Mouse (Mus musculus) heart, embryonic 13.5 days (tissue): Measurements from ENCODE around the gene Cop1. TPM values are rescaled to one million over a fixed set of nuclear protein-coding genes. Genes with fewer than 3 reads are reported as not detected.

Experiments used
- ATAC-seq: fragments of 200-750 bp; cut with Nextera tagmentation; 2 replicates; pipeline ENCODE4 v1.8.0; 2017; ENCODE audit warnings: moderate TSS enrichment; ENCODE audit not compliant: insufficient number of reproducible peaks, low FRiP score, low TSS enrichment; ENCODE audit errors: extremely low read depth
- H3K27ac ChIP-seq: fragments of 300-500 bp; sonication (generic); replicated peaks from 2 replicates; pipeline ENCODE4 v1.5.1; 2015; ENCODE audit warnings: moderate library complexity, mild to moderate bottlenecking, inconsistent platforms
- H3K27me3 ChIP-seq: fragments of 300-500 bp; sonication (generic); replicated peaks from 2 replicates; pipeline ENCODE4 v1.6.1; 2015; ENCODE audit warnings: mild to moderate bottlenecking, inconsistent platforms
- H3K36me3 ChIP-seq: fragments of 300-500 bp; sonication (generic); 2 replicates; pipeline ENCODE4 v1.6.1; 2015; ENCODE audit warnings: mild to moderate bottlenecking, inconsistent platforms
- H3K4me1 ChIP-seq: fragments of 300-500 bp; sonication (generic); 2 replicates; pipeline ENCODE4 v1.6.1; 2015; ENCODE audit warnings: inconsistent platforms
- H3K4me2 ChIP-seq: fragments of 300-500 bp; sonication (generic); 2 replicates; pipeline ENCODE4 v1.6.1; 2015; ENCODE audit warnings: inconsistent platforms, mild to moderate bottlenecking, moderate library complexity
- H3K4me3 ChIP-seq: fragments of 300-500 bp; sonication (generic); 2 replicates; pipeline ENCODE4 v1.5.1; 2015; ENCODE audit warnings: moderate library complexity, mild to moderate bottlenecking, inconsistent platforms
- H3K9ac ChIP-seq: fragments of 300-500 bp; sonication (generic); 2 replicates; pipeline ENCODE4 v1.6.1; 2015; ENCODE audit warnings: inconsistent platforms, mild to moderate bottlenecking, moderate library complexity
- H3K9me3 ChIP-seq: fragments of 300-500 bp; sonication (generic); 2 replicates; pipeline ENCODE4 v1.6.1; 2016; ENCODE audit warnings: inconsistent platforms
- WGBS: fragments of 180-500 bp; shearing (Covaris S2); methylation state at CpG from one replicate; pipeline ENCODE4 v1.1.7; 2015; ENCODE audit warnings: mixed read lengths; 5-methylcytosine and 5-hydroxymethylcytosine counted together
- polyA plus RNA-seq: library from polyadenylated mRNA; unstranded; fragments of >200 nt; fragmentation: Nextera tagmentation; extraction: Ambion mirVana; gene quantifications from 2 replicates; pipeline ENCODE4 v1.2.1, GENCODE M21; 2015

The Cop1 gene
- polyA plus RNA-seq, 1 experiment from 2014 or later = 9.5 TPM

DNA sequence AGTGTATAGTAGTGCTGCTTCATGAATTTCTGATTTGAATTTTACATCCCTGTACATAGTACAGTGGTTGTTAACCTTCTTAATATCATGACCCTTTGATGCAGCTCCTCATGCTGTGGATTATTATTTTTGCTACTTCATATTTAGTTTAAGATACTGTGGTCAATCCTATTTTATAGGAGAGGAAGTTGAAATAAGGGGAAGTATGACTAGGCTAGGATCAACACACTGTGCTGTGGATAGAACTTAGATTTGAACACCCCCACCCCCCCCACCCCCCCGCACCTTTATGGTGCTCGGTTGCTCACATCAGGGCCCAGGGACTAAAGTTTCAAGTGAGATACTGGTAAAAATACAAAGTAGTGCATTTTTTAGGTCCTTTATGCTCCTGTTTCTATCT is 58.7 kb downstream of the Cop1 start:
- H3K36me3 ChIP-seq = peaks cover 45% of the 10 kb centered on the region
- WGBS = 94% methylated on average over 2 of the region's 2 CpGs
- ATAC-seq = no peak
- H3K4me1 ChIP-seq = no peaks in the 10 kb centered on the region
- no peak overlapping the region for H3K4me2 ChIP-seq
- no peak overlapping the region for H3K9ac ChIP-seq
- H3K27me3 ChIP-seq = no peaks in the 10 kb centered on the region
- no peaks in the 10 kb centered on the region for H3K9me3 ChIP-seq
- no peak overlapping the region for H3K27ac ChIP-seq
- H3K4me3 ChIP-seq = no peak overlapping the region

DNA sequence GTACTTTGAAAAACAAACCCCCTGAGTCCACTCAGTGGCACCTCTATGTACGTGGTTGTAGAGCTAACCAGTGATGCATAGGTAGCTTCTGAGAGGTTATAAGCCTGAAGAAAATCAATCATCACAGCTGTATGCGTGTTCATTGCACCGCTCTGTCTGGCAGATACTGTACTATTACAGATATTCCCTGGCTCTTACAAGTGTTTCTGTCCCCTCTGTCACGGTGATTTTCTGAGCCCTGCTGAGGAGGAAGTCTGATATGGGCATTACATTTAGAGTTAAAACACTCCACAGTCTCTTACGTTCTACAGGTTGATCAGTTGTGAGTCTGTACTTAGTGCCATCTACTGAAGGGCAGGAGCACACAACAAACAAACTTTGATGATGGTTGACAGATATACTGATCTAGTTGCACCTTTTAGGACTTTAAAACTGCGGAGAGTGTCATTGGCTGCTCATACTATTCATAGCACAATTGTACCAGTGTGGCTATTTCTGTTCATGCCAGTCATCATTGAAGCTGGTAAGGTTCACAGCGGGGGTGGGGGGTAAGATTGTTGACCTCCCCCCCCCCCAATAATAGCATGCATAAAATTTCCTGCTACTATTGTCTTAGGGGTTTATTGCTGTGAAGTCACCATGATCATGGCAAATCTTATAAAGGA is 69.4 kb downstream of the Cop1 start:
- Histone ChIP-seq H3K9me3 (no peaks in the 10 kb centered on the region), H3K4me2 (peak overlapping the region; percentile 33), H3K27me3 (no peaks in the 10 kb centered on the region), H3K36me3 (peaks cover 27% of the 10 kb centered on the region), H3K9ac (no peak overlapping the region), H3K4me1 (peaks cover 10% of the 10 kb centered on the region; the same call in 1 of the 2 replicates), H3K4me3 (no peak overlapping the region), H3K27ac (peak overlapping the region; percentile 55)
- ATAC-seq = no peak
- 59% methylated on average over 7 of the region's 7 CpGs for WGBS

DNA sequence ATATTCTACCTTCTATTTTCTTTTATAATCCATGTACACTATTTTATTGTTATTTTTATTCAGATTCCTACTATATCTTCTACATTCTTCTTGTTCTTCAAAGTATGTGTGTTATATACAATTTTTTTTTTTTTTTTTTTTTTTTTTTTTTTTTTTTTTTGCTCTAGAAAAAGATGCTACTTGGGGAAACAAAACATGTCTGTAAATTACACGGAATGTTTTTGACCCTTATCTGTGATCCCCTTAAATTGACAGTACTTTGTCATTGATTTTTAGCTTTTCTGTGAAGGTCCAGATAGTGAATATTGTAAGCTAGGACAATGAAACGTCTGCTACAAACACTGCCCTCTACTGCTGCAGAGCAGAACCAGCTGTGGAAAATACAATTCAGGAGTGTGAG is 81.5 kb downstream of the Cop1 start:
- ATAC-seq = no peak
- Histone ChIP-seq H3K4me2 (no peak overlapping the region), H3K9me3 (no peaks in the 10 kb centered on the region), H3K9ac (no peak overlapping the region), H3K27me3 (no peaks in the 10 kb centered on the region), H3K4me3 (no peak overlapping the region), H3K27ac (no peak overlapping the region), H3K36me3 (peaks cover 39% of the 10 kb centered on the region), H3K4me1 (no peaks in the 10 kb centered on the region)
- WGBS = 72% methylated on average over 2 of the region's 2 CpGs

DNA sequence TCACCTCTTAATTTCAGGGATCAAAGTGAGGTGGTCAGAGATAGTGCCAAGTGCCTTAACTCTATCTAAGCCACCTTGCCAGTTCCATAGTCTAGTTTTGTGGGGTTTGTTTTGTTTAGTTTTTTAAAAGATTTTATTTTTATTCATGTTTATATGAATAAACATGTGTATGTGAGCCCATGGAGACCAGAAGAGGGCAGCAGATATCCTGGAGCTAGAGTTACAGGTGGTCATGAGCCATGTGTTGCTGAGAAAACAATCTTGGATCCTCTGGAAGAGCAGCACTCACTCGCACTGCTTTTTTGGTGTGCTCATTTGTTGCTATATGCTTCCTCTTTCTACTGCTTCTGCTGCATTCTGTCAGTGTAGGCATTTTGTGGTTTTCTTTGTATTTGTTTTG is 90.5 kb downstream of the Cop1 start:
- Histone ChIP-seq H3K27me3 (no peaks in the 10 kb centered on the region), H3K36me3 (peaks cover 42% of the 10 kb centered on the region), H3K4me3 (no peak overlapping the region), H3K27ac (no peak overlapping the region), H3K9ac (no peak overlapping the region), H3K4me1 (no peaks in the 10 kb centered on the region), H3K4me2 (no peak overlapping the region), H3K9me3 (no peaks in the 10 kb centered on the region)
- WGBS = 70% methylated on average over 1 of the region's 1 CpGs
- ATAC-seq = no peak

DNA sequence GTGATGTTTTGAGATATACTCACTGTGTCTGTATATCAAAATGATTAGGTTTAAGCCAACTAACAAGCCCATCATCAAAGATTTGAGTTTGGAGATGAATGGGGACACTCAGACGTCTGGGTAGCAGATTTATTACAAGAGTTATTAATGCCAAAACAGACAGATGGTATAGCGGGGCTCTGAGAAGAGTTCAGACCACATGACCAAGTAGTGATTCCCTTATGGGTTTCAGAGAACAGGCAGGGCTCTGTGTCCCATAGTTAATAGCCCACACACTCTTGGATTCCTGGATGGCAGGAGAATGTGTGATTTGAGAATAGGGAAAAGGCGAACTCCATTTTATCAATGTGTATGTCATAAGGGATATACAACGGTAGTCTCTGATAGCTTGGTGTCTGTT is 98.9 kb downstream of the Cop1 start:
- 78% methylated on average over 4 of the region's 4 CpGs for WGBS
- no peak for ATAC-seq
- H3K9me3 ChIP-seq = no peaks in the 10 kb centered on the region
- no peak overlapping the region for H3K9ac ChIP-seq
- no peaks in the 10 kb centered on the region for H3K27me3 ChIP-seq
- H3K4me2 ChIP-seq = no peak overlapping the region
- no peak overlapping the region for H3K4me3 ChIP-seq
- H3K4me1 ChIP-seq = no peaks in the 10 kb centered on the region
- no peak overlapping the region for H3K27ac ChIP-seq
- H3K36me3 ChIP-seq = peaks cover 74% of the 10 kb centered on the region

DNA sequence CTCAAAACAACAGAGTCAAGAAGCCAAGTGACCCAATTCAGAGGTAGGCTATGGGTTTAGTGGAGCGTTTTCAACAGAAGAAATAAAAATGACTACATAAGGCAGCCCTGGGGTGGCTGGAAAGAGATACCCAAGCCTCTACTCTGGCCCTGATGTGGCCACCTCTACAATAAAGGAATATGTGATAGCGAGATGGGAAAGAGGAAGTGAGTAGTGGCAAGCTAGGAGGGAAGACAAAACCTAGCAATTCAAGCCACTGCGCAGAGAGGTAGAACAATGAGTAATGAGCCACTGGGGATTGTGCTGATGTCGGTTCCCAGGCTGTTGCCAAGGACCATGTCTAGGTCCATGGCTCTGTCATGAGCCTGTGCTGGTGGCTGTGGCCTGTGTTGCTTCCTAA is 102.0 kb downstream of the Cop1 start:
- ATAC-seq = no peak
- 91% methylated on average over 4 of the region's 4 CpGs for WGBS
- peaks cover 79% of the 10 kb centered on the region for H3K36me3 ChIP-seq
- H3K4me1 ChIP-seq = no peaks in the 10 kb centered on the region
- H3K27me3 ChIP-seq = no peaks in the 10 kb centered on the region
- H3K4me2 ChIP-seq = no peak overlapping the region
- H3K27ac ChIP-seq = no peak overlapping the region
- no peaks in the 10 kb centered on the region for H3K9me3 ChIP-seq
- no peak overlapping the region for H3K9ac ChIP-seq
- no peak overlapping the region for H3K4me3 ChIP-seq

DNA sequence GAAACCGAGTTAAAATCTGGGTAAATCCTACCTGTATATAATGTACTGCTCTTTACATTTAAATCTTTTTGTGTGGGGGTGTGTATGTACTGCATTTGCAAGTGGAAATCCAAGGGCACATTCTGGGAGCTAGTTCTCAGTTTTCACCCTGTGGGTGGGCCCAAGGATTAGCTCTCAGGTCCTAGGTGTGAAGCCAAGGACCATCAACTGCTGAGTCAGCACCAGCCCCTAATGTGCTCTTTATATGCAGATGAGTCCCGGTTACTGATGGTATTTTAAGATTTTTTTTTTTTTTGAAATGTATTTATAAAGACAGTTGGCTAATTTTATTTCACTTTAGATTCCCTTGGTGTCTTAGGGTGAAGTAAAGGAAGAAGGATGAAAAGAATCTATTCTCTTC is 110.2 kb downstream of the Cop1 start:
- Histone ChIP-seq H3K27ac (no peak overlapping the region), H3K36me3 (peaks cover 57% of the 10 kb centered on the region), H3K4me3 (no peak overlapping the region), H3K4me2 (no peak overlapping the region), H3K27me3 (no peaks in the 10 kb centered on the region), H3K9me3 (no peaks in the 10 kb centered on the region), H3K9ac (no peak overlapping the region), H3K4me1 (no peaks in the 10 kb centered on the region)
- no peak for ATAC-seq
- 54% methylated on average over 2 of the region's 2 CpGs for WGBS

DNA sequence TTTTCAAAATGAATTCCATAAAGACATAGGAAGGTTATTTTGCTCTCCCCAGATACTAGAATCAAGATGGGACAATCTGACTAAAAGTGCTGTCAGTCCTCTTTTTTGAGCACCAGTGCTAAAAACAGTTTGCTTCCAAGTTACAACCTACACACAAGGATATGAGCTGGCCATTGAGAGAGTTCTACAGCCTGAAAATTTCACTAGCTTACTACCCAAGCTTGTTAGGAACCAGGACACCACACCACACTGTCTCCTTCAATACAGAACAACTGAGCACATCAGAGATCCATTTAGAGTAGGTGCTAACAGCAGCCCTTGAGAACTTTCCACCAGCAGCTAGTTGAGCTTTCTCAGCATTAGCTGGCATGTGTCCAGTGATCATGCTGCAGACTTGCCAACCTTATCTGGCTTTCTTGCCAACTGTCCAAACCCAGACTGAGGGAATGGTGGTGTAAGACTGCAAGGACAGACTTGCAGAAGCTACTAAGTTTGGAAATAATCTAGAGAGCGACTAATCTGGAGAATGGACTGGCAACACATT is 123.0 kb downstream of the Cop1 start:
- Histone ChIP-seq H3K4me3 (no peak overlapping the region), H3K4me2 (no peak overlapping the region), H3K36me3 (peaks cover 40% of the 10 kb centered on the region), H3K27me3 (no peaks in the 10 kb centered on the region), H3K4me1 (peaks cover 19% of the 10 kb centered on the region), H3K9ac (no peak overlapping the region), H3K27ac (peak overlapping the region; percentile 80), H3K9me3 (no peaks in the 10 kb centered on the region)
- WGBS = 55% methylated on average over 1 of the region's 1 CpGs
- peak; percentile 51; the same call in 1 of the 2 replicates for ATAC-seq

DNA sequence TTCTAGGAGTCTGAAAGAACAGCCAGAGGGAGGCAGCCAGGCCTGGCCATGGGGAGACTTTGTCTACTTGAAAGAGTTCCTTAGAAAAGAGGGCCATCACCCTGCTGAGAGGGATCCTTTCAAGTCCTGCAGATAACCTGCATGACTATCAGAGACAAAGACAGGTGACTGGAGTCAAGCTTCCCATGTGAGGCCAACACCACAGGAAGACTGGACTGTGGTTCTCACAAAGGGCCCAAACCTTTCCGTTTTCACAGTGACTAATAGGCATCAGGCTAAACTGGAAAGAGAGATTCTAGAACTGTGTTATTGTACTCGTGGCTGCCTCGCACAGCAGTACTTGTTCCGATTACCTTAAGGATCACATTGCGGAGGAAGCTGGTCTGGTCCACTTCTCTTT is 126.6 kb downstream of the Cop1 start:
- ATAC-seq = no peak
- Histone ChIP-seq H3K27ac (no peak overlapping the region), H3K36me3 (peaks cover 8% of the 10 kb centered on the region), H3K4me3 (no peak overlapping the region), H3K4me1 (peaks cover 19% of the 10 kb centered on the region), H3K4me2 (no peak overlapping the region), H3K9ac (no peak overlapping the region), H3K27me3 (no peaks in the 10 kb centered on the region), H3K9me3 (no peaks in the 10 kb centered on the region)
- 75% methylated on average over 5 of the region's 5 CpGs for WGBS

DNA sequence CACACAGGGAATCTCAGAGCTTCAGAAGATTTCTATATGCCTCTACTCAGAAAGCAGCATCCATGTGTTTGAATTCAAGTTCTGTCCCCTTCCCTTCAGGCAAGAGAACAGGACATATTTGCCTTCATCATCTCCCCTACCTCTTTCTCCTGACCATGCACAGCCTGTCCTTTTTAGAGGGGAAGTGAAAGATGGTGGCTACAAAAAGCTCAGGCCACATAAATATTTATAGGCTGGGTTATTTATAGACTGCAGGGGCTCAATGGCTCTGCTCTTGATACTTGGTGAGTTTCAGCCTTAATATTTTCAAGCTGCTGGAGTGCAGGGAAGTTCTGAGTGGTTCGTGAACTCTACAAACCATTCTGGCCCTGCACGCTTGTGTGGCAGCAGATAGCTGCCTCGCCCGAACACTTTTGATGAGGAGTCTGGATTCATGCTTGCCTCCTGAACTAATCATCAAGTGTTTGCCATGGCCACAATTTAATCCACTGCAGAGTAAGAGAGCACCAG is 139.8 kb downstream of the Cop1 start:
- no peak; the same call in 1 of the 2 replicates for ATAC-seq
- Histone ChIP-seq H3K4me3 (no peak overlapping the region), H3K27ac (peak overlapping the region; percentile 77), H3K27me3 (no peaks in the 10 kb centered on the region), H3K9me3 (no peaks in the 10 kb centered on the region), H3K4me1 (peaks cover 12% of the 10 kb centered on the region), H3K36me3 (no peaks in the 10 kb centered on the region), H3K4me2 (peak overlapping the region; percentile 19), H3K9ac (0 out of 2 replicates have a peak overlapping the region, but pooled peaks have one; percentile 19)
- 39% methylated on average over 4 of the region's 4 CpGs for WGBS

DNA sequence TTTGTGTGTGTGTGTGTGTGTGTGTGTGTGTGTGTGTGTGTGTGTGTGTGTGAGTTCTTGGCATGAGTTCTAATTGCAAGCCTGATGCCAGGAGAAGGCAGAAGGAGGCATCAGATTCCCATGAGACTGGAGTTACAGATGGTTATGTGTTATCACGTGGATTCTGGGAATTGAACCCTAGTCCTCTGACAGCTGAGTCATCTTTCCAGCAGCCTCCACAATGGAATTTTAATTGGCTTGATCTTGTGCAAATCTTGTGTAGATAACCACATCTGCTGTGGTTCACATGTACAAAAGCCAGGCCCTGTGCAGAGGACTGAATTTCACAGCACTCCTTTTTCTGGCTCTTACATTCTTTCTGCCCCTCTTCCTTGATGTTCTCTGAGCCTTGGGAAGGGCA is 150.1 kb downstream of the Cop1 start:
- Histone ChIP-seq H3K27ac (no peak overlapping the region), H3K4me2 (no peak overlapping the region), H3K9ac (no peak overlapping the region), H3K36me3 (no peaks in the 10 kb centered on the region), H3K4me1 (no peaks in the 10 kb centered on the region), H3K9me3 (no peaks in the 10 kb centered on the region), H3K27me3 (no peaks in the 10 kb centered on the region), H3K4me3 (no peak overlapping the region)
- WGBS = 37% methylated on average over 1 of the region's 1 CpGs
- ATAC-seq = no peak

DNA sequence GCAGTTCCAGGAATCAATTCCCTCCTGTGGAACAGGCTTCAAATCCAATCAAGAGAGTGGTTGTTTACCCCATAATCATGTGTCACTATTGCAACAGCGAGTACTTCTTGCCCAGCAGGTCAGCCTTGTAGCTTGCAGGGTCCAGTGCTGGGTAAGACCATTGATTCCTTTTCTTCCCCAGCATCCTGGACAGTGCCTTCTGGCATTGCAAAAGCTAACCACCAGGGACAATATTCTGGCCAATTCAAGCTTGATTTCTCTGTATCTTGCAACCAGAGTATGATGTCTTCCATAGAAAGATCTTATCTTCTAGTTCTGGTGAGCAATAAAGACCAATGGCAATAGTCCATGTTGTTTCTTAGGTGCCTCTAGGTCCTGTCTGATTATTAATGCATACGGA is 150.8 kb downstream of the Cop1 start:
- no peak for ATAC-seq
- H3K4me1 ChIP-seq = no peaks in the 10 kb centered on the region
- H3K27ac ChIP-seq = no peak overlapping the region
- no peak overlapping the region for H3K4me2 ChIP-seq
- no peak overlapping the region for H3K9ac ChIP-seq
- no peaks in the 10 kb centered on the region for H3K9me3 ChIP-seq
- whole genome bisulfite sequencing = 82% methylated on average over 2 of the region's 2 CpGs
- no peak overlapping the region for H3K4me3 ChIP-seq
- no peaks in the 10 kb centered on the region for H3K27me3 ChIP-seq
- H3K36me3 ChIP-seq = no peaks in the 10 kb centered on the region
